Mouse (Mus musculus) T-helper 17 cell (primary cell): ENCODE measurements around the gene Plpp3.

Experiments
- in situ Hi-C, 2 experiments: fragments of 300-600 bp; cut with MboI, MseI; formaldehyde crosslinking; loops; 1 replicate in 1 of 2; 2 replicates in 1 of 2; pipeline ENCODE4 v1.15.1; 2025; ENCODE audit warnings: high pct_unique_total_duplicates in 2 of 2

The Plpp3 gene

GRCm38 (mm10) chr4:105157276-105158168 is at the start of gene Plpp3:
Plpp3 (plus strand) TSS chr4:105157347.
- in situ Hi-C loops = no loop called here

GRCm38 (mm10) chr4:105107943-105108640 is 49.1 kb upstream of the Plpp3 start:
- in situ Hi-C loops = no loop called here

- in situ Hi-C loops = no loop called here
These were observed 48.4 kb upstream of the Plpp3 start for GRCm38 (mm10) chr4:105108641-105109198.

- in situ Hi-C loops = no loop called here
These were observed 47.8 kb upstream of the Plpp3 start, which contains the start of gene Prkaa2 for GRCm38 (mm10) chr4:105109199-105109989. Prkaa2 (minus strand) TSS chr4:105109890.

GRCm38 (mm10) chr4:105109990-105110683 is 47.0 kb upstream of the Plpp3 start:
- in situ Hi-C loops = loop anchor here in 1 of 2 experiments (10.0 kb wide), 1 partner anchor 75 kb away; no protein-coding TSS in a partner anchor

- in situ Hi-C loops = loop anchor here in 1 of 2 experiments (10.0 kb wide), 1 partner anchor 76 kb away; no protein-coding TSS in a partner anchor
These were observed 46.5 kb upstream of the Plpp3 start for GRCm38 (mm10) chr4:105110684-105111035.

- in situ Hi-C loops = loop anchor here in 1 of 2 experiments (10.0 kb wide), 1 partner anchor 77 kb away; no protein-coding TSS in a partner anchor
These were observed 45.4 kb upstream of the Plpp3 start for GRCm38 (mm10) chr4:105111770-105112169.

GRCm38 (mm10) chr4:105113042-105113441 is 44.1 kb upstream of the Plpp3 start:
- in situ Hi-C loops = loop anchor here in 1 of 2 experiments (10.0 kb wide), 1 partner anchor 78 kb away; no protein-coding TSS in a partner anchor

- in situ Hi-C loops = loop anchor here in 1 of 2 experiments (10.0 kb wide), 1 partner anchor 79 kb away; no protein-coding TSS in a partner anchor
These were observed 43.7 kb upstream of the Plpp3 start for GRCm38 (mm10) chr4:105113468-105113867.

GRCm38 (mm10) chr4:105121081-105121480 is 36.1 kb upstream of the Plpp3 start:
- in situ Hi-C loops = loop anchor here in 1 of 2 experiments (5.0 kb wide), 1 partner anchor 89 kb away; no protein-coding TSS in a partner anchor

GRCm38 (mm10) chr4:105122429-105122828 is 34.7 kb upstream of the Plpp3 start:
- in situ Hi-C loops = loop anchor here in 1 of 2 experiments (5.0 kb wide), 1 partner anchor 90 kb away; no protein-coding TSS in a partner anchor

- in situ Hi-C loops = no loop called here
These were observed 27.9 kb upstream of the Plpp3 start for GRCm38 (mm10) chr4:105129212-105129611.

GRCm38 (mm10) chr4:105131756-105132314 is 25.3 kb upstream of the Plpp3 start:
- in situ Hi-C loops = loop anchor here in 1 of 2 experiments (10.0 kb wide), 1 partner anchor 1083 kb away; no protein-coding TSS in a partner anchor

- in situ Hi-C loops = loop anchor here in 1 of 2 experiments (10.0 kb wide), 1 partner anchor 1081 kb away; no protein-coding TSS in a partner anchor
These were observed 23.6 kb upstream of the Plpp3 start for GRCm38 (mm10) chr4:105133350-105134050.

GRCm38 (mm10) chr4:105149492-105149891 is 7.7 kb upstream of the Plpp3 start:
- in situ Hi-C loops = no loop called here

- in situ Hi-C loops = no loop called here
These were observed 5.0 kb upstream of the Plpp3 start for GRCm38 (mm10) chr4:105151911-105152690.

- in situ Hi-C loops = no loop called here
These were observed 3.9 kb upstream of the Plpp3 start for GRCm38 (mm10) chr4:105153227-105153626.

GRCm38 (mm10) chr4:105156281-105156680 is 866 bp upstream of the Plpp3 start:
- in situ Hi-C loops = no loop called here
